Comparison of ENCODE assay signal across 18 mouse cellular contexts in genomic region chr11:97509715-97510485, GRCm38 (mm10). TPM values are rescaled to one million over a fixed set of nuclear protein-coding genes. Genes with fewer than 3 reads are reported as not detected.
A peak's percentile ranks its signal among the peaks of the same experiment; 100 is the strongest.
DNase-seq lines count a peak whose midpoint lies in the region; ATAC-seq lines count a peak whose summit lies in the region.
"Had no signal": no experiment of that assay in that cellular context is flagged by ENCODE, and none has a peak within 500 bp of the region (broad histone marks: within the 10 kb centered on the region; RNA-seq: fewer than 3 reads in every experiment).

No protein-coding gene starts in this region.

- WGBS in midbrain, embryonic 12.5 days, result 58% methylated on average over 24 of the region's 24 CpGs
- 69% methylated on average over 24 of the region's 24 CpGs for WGBS in midbrain, embryonic 11.5 days
- WGBS in hindbrain, embryonic 16.5 days, result 43% methylated on average over 24 of the region's 24 CpGs

- H3K27ac ChIP-seq in midbrain, embryonic 12.5 days (replicated peaks), result 0 out of 2 replicates have a peak overlapping the region, but pooled peaks have one; percentile 20
- H3K27ac ChIP-seq in midbrain, embryonic 11.5 days (ENCODE audit: low read depth, low read length), result no peak overlapping the region
- 0 out of 2 replicates have a peak overlapping the region, but pooled peaks have one; percentile 19 for H3K27ac ChIP-seq in hindbrain, embryonic 16.5 days (ENCODE audit: low read depth, low read length)
- H3K27ac ChIP-seq: limb, embryonic 13.5 days had no signal

- intact Hi-C loops in gastrocnemius, postnatal 14 days (cut with DNase I; ENCODE audit: low total_unique reads), result no loop called here

- H3K4me2 ChIP-seq in midbrain, embryonic 12.5 days (replicated peaks), result no peak overlapping the region
- no peak overlapping the region for H3K4me2 ChIP-seq in midbrain, embryonic 11.5 days
- no peak overlapping the region for H3K4me2 ChIP-seq in hindbrain, embryonic 16.5 days (ENCODE audit: low read length)
- H3K4me2 ChIP-seq: limb, embryonic 13.5 days had no signal

- no peak overlapping the region for H3K9ac ChIP-seq in midbrain, embryonic 12.5 days (replicated peaks)
- H3K9ac ChIP-seq in midbrain, embryonic 11.5 days (ENCODE audit: low read length), result no peak overlapping the region
- H3K9ac ChIP-seq in hindbrain, embryonic 16.5 days (ENCODE audit: low read depth, low read length), result no peak overlapping the region
- H3K9ac ChIP-seq: limb, embryonic 13.5 days had no signal

- H3K4me3 ChIP-seq in midbrain, embryonic 12.5 days, result no peak overlapping the region
- H3K4me3 ChIP-seq in midbrain, embryonic 11.5 days (ENCODE audit: low read depth, low read length), result no peak overlapping the region
- no peak overlapping the region for H3K4me3 ChIP-seq in hindbrain, embryonic 16.5 days (ENCODE audit: low read length)
- H3K4me3 ChIP-seq: erythroblast, embryonic 14.5 days; limb, embryonic 13.5 days had no signal

- no peaks in the 10 kb centered on the region; the same call in 1 of the 2 replicates for H3K27me3 ChIP-seq in midbrain, embryonic 12.5 days
- no peaks in the 10 kb centered on the region for H3K27me3 ChIP-seq in midbrain, embryonic 11.5 days (ENCODE audit: control insufficient read depth, insufficient read depth, low read length)
- H3K27me3 ChIP-seq in hindbrain, embryonic 16.5 days (replicated peaks; ENCODE audit: control insufficient read depth, insufficient read depth, low read length), result no peaks in the 10 kb centered on the region

- H3K36me3 ChIP-seq in midbrain, embryonic 12.5 days, result peaks cover 7% of the 10 kb centered on the region
- H3K36me3 ChIP-seq in midbrain, embryonic 11.5 days (ENCODE audit: control insufficient read depth, insufficient read depth, low read length), result no peaks in the 10 kb centered on the region
- H3K36me3 ChIP-seq in hindbrain, embryonic 16.5 days (ENCODE audit: control insufficient read depth, insufficient read depth, low read length), result peaks cover 2% of the 10 kb centered on the region; the same call in 1 of the 2 replicates
- H3K36me3 ChIP-seq: limb, embryonic 13.5 days had no signal

- peaks cover 22% of the 10 kb centered on the region for H3K4me1 ChIP-seq in midbrain, embryonic 12.5 days
- H3K4me1 ChIP-seq in midbrain, embryonic 11.5 days (ENCODE audit: control insufficient read depth, insufficient read depth, low read length), result 0 out of 2 replicates have a peak, but pooled peaks cover 7% of the 10 kb centered on the region
- peaks cover 15% of the 10 kb centered on the region for H3K4me1 ChIP-seq in hindbrain, embryonic 16.5 days (ENCODE audit: control insufficient read depth, insufficient read depth, low read depth, low read length)

- H3K9me3 ChIP-seq in midbrain, embryonic 12.5 days, result no peaks in the 10 kb centered on the region
- no peaks in the 10 kb centered on the region for H3K9me3 ChIP-seq in midbrain, embryonic 11.5 days (ENCODE audit: control insufficient read depth, low read length)
- H3K9me3 ChIP-seq in hindbrain, embryonic 16.5 days (ENCODE audit: control insufficient read depth, low read length), result no peaks in the 10 kb centered on the region
- H3K9me3 ChIP-seq: limb, embryonic 13.5 days had no signal

- ATAC-seq in cerebellum, adult (ENCODE audit: insufficient number of reproducible peaks, low FRiP score, low TSS enrichment), result no peak
- ATAC-seq in midbrain, embryonic 12.5 days (ENCODE audit: low FRiP score, low read depth), result no peak
- no peak for ATAC-seq in midbrain, embryonic 11.5 days (ENCODE audit: low FRiP score)
- ATAC-seq in hindbrain, embryonic 16.5 days, result peak; percentile 41; the same call in 1 of the 2 replicates
- ATAC-seq: intestine, postnatal 0 days had no signal

- peak; percentile 28 for DNase-seq in cerebellum, adult 9-10 months
- no peak for DNase-seq in midbrain, embryonic 11.5 days (ENCODE audit: low spot score, missing footprints)
- peak; percentile 28 to 57 for DNase-seq in thymus, postnatal 36 days
- no peak for DNase-seq in gastrocnemius, postnatal 14 days
- no peak for DNase-seq in lung, postnatal 4 days
- DNase-seq: adrenal gland, postnatal 14 days; heart, postnatal 14 days; lung, adult 18-20 months; right cerebral cortex, postnatal 14 days had no signal

RNA-seq across cellular contexts. Expression of gene 4933428G20Rik, which starts 9.8 kb away (rescaled TPM):
- polyA plus RNA-seq in midbrain, embryonic 12.5 days (2016; fragmentation: Nextera tagmentation; extraction: Ambion mirVana), result 0.77 and 0.84 TPM in 2 replicates
- polyA plus RNA-seq in midbrain, embryonic 11.5 days (2014; fragmentation: Nextera tagmentation; extraction: Ambion mirVana), result 0.11 TPM in 1 of 2 replicates, not detected in the other
- polyA plus RNA-seq in hindbrain, embryonic 16.5 days (2015; fragmentation: Nextera tagmentation; extraction: Ambion mirVana), result 0.85 and 0.87 TPM in 2 replicates
- total RNA-seq in gastrocnemius, postnatal 14 days (2021), result not detected
- total RNA-seq: adrenal gland, postnatal 14 days; gastrocnemius, postnatal 36 days; heart, postnatal 14 days; left cerebral cortex, adult 18-20 months had no signal
- polyA plus RNA-seq: erythroblast, embryonic 14.5 days; large intestine, adult 2 months had no signal

Comparison
In these comparisons a context has a peak if more than half of its experiments do, and no peak if none do; other contexts are left out.
1. DNase-seq: peak in cerebellum, adult 9-10 months (single experiment) and thymus, postnatal 36 days (2 of 2); none in midbrain, embryonic 11.5 days (single experiment), gastrocnemius, postnatal 14 days (single experiment) and lung, postnatal 4 days (0 of 2).